Mouse (Mus musculus) left cerebral cortex, postnatal 36 days (tissue): Measurements from ENCODE around the gene Smim5. TPM values are rescaled to one million over a fixed set of nuclear protein-coding genes. Genes with fewer than 3 reads are reported as not detected.
A peak's percentile ranks its signal among the peaks of the same experiment; 100 is the strongest.

ENCODE experiments used
- DNase-seq, 2 experiments: peaks; one replicate each; pipeline ENCODE4 v3.0.0; 2021 to 2022; ENCODE audit warnings: low spot score in 2 of 2, mixed read lengths in 1 of 2
- intact Hi-C: fragments of 180-260 bp; cut with DNase I; formaldehyde crosslinking; loops from one replicate; pipeline ENCODE4 v1.15.1; 2025
- total RNA-seq, 2 experiments: library from RNA; stranded (reverse); gene quantifications; 2 replicates each; pipeline ENCODE4 v1.2.3; 2021

Smim5 gene
- total RNA-seq, 2 experiments from 2014 or later: not detected

DNA sequence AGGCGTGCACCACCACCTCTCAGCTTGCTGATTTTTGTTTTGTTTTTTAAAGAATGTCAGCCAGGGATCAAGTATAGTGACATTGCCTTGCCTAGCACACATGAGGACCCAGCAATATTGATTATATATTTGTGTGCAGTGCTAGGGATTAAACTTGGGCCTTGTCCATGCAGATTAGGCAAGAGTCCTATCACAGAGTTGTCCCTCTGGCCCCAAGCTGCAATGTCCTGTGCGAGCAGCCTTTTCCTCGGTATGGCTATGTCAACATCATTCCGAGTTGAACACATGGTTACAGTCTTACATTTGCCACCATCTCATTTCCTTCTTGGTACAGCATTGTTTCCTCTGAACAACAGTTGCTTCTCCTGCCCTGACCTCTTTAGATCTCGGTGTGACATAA, 19.3 kb downstream of the Smim5 start:
- intact Hi-C loops: loop anchor here (10.0 kb wide), 1 partner anchor 184 kb away; no protein-coding TSS in a partner anchor
- DNase-seq: no peak

DNA sequence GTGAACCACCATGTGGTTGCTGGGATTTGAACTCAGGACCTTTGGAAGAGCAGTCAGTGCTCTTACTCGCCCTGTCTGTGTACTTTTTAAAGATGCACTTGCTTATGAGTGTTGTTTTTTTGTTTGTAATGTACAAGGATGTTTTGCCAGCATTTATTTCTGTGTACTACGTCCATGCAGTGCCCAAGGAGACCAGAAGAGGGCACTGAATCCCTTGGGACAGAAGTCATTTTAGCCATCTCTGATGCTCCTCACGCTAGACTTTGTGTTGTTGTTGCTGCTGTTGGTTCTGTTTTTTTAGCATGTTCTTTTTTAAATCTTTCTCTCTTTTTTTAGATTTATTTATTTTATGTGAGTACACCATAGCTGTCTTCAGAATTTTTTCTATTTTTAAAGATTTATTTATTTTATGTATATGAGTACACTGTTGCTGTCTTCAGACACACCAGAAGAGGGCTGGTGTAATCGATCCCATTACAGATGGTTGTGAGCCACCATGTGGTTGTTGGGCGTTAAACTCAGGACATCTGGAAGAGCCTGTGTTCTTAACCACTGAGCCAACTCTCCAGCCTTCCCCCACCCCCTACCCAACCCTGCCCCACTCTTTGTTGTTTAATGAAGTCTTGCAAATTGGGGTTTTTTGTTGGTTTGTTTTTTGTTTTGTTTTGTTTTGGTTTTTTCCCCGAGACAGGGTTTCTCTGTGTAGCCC, 20.5 kb downstream of the Smim5 start:
- DNase-seq: no peak
- intact Hi-C loops: no loop called here

DNA sequence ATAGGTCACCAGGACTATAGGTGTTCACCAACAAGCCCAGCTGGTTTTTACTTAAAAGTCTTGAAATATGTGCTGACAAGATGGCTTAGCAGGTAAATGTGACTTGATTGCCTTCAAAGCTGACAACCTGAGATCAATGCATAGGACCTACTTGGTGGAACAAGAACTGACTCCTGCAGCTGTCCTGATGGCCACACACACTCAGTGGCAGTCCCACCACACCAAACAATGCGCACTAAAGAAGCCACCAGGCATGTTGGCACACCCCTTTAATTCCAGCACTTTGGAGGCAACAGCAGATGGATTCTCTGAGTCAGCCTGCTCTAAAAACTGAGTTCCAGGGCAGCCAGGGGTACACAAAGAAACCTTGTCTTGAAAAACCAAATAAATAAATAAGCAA, 22.2 kb downstream of the Smim5 start:
- DNase-seq: no peak
- intact Hi-C loops: no loop called here

DNA sequence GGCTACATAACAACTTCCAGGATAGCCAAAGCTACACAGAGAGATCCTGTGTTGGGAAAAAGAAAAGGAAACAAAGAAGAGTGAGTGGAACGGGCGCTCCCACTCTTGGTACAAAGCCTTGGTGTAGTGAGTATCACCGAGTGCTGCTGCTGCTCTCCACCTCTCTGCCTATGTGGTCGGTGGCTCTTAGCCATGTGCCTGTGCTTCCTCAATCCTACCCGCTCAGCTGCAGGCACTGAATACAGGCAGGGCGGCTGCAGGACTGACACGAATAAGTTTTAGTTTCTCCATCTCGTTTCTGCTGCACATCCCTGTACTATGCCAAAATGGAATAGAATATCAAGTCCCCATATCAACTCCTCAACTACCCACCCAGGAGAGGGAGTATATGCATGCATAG, 29.3 kb downstream of the Smim5 start:
- no peak for DNase-seq
- intact Hi-C loops: no loop called here

DNA sequence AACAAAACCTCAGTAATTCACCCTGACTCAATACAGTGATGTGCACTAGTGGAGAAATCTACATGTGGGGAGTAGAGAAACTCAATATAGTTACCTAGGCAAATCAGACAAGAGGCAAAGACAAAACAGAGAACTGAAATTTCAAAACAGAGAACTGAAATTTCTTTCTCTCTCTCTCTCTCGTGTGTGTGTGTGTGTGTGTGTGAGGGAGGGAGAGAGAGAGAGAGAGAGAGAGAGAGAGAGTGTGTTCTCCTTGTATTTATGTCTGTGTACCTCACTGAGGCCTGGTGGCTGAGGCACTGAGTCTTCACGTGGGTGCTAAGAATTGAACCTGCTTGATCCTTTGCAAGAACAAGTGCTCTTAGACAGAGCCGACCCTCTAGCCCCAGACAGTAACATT, 30.1 kb downstream of the Smim5 start:
- intact Hi-C loops: loop anchor here (5.0 kb wide), 1 partner anchor 202 kb away; the partner anchor contains the start of gene Trim65
- DNase-seq: no peak

DNA sequence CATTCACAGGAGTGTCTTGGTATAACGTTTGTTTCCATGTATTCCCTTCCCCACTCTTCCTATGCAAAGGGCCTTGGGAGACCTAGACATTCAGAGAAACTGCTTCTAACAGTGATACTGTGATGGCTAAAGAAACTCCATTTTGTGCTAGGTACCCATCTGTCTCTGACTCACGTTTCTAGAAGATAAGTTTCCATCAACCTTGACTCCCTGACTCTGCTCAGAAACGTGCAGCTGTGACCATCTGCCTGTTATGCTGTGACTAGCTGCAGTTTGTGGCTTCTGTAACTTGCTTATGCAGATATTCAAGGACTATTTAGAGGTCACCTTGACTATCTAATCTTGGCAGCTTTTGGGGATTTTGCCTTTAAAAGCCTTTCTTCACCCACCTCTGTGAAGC, 31.5 kb downstream of the Smim5 start:
- DNase-seq: no peak
- intact Hi-C loops: loop anchor here (5.0 kb wide), 1 partner anchor 201 kb away; the partner anchor contains the start of gene Trim65

DNA sequence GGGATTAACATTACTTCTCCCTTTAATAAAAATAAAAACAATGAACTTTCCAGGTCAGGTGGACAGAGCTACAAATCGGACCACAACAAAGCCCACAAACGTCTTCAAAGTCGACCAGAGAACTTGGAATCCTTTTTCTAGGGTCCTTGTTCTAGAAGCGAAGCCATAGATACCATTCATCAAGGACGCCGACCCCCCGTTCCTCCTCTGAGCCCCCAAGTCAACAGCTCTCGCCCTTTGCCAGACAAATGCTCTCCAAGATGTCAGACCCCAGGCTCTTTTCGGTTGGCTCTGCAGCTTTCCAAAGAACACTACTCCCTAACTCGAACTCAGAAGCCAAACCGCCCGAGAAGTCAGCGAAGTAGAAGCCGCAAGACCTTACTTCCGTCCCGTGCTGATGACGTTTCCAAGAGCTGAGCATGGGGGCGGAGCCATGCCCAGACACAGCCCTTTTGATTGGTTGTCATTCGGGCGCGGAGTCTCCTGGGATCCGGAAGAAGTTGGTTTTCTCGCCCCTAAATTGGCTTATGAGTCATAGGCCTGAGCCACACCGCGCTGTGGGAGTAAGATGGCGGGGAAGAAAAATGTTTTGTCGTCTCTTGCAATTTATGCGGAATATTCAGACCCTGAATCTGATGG, 33.5 kb downstream of the Smim5 start, which contains the start of the genes Sap30bp and Recql5:
Gene Sap30bp (plus strand): TSS at position 175 of the 639 bp plus-strand sequence.
Gene Recql5 (minus strand): TSS at position 370 of the 639 bp plus-strand sequence.
- intact Hi-C loops: loop anchor here (5.0 kb wide), 1 partner anchor 199 kb away; the partner anchor contains the start of gene Trim65
- DNase-seq: peak; percentile 97 to 98

DNA sequence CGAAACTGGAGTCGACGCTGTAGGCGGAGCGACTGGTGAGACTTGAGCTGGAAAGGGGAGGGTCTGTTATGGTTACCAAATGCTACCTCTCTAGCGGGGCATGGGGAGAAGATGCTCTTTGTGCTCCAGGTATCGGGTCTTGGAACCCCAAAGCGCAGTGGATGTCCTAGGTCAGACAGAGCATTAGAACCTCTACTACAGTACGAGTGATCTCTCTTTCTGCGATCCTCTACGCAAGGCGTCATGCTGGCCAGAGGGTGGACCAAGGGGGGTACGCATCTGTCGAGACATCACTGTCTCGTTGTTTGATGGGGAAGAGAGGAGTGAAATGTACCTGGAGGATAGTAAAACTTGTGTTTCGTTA, 34.0 kb downstream of the Smim5 start:
- DNase-seq: no peak
- intact Hi-C loops: loop anchor here (5.0 kb wide), 1 partner anchor 199 kb away; the partner anchor contains the start of gene Trim65

DNA sequence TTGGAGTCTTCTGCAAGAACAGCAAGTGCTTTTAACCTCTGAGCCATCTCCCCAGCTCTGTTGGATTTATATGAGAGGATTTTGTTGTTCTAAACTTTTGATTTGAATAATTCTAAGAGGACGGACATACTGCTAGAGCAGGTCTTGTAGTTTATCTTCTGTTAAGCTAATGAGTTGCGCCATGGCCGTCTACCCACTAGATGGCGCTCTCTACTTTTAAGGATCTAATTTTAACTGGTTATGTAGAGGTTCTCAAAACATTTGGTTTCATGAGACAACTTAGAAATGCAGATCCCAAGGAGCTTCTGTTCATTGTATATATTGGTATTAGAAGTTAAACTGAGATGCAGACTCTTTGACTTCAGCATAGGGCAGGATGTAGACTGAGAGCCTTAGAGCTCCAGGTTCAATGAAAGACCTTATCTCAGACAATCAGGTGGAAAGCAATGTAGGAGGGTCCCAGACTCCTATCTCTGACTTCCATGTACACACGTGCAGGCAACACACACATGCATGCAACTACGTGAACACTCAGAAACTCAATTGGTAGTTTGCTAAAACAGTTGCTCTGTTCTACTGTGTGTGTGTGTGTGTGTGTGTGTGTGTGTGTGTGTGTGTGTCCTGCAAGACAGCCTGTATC, 40.0 kb downstream of the Smim5 start:
- DNase-seq: peak; percentile 45 to 49
- intact Hi-C loops: loop anchor here (2.0 kb wide), 1 partner anchor 59 kb away; no protein-coding TSS in a partner anchor

DNA sequence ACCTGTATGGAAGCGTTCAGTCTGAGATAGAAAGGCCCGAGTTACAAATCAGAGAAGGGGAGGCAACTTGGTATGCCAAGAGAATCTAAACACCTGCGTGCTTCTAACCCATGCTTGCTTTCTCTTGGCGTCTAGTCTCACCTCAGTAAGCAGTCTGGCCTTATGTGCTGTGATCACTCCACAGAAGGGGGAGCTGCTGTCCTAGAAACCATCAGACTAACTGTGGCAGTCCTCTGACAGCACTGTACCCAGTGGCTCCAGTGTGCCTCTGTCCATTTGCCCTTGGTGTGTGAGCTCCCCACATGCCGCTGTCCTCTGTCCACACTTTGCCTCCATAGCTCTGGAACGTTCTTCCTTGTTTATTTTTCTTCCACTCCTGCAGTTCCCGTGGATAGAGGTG, 42.2 kb downstream of the Smim5 start:
- intact Hi-C loops: no loop called here
- DNase-seq: no peak

DNA sequence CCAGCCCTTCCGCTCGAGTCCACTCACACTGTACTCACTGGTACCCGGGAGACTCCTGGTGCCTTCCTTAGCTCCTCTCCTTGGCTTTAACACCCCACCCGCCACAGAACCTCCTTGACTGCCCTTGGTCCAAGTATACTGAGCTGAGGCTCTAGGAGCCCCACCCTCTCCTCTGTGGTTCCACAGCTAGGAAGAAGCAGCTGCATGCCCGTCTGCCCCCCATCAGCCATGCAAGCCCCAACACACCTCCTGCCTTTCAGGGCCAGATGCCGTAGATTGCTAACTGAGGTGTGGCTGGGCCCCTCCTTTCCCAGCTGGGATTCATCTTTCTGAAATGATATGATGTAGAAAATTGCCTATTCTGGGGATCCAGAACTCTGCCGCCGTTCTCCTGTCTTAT, 45.5 kb downstream of the Smim5 start:
- intact Hi-C loops: no loop called here
- DNase-seq: no peak

DNA sequence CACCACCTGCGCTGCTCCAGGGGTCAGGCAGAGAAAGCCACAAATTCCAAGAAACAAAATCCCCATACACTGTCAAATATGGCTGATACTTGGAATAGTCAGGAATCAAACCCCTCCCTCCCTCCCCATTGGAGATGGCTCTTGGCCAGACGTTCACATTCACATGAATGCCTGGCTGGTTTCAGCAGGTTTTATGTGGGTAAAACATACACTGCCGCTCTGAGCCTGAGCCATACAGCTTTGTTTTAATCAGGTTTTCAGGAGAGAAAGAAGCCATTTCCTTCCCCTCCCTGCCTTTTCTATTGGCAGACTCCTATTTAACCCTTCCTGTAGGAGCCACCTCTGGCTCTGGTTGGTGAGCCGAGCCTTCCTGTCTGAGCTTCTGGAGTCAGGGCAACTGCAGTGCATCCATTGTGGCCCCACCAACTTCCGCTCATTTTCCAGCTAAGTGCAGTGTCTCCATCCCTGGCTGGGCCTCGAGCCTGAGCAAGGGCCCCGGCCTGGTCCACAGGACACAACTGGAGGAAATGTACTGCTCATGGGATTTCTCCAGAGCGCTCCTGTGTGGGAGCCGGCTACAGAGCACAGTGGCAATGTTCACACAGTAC, 46.6 kb downstream of the Smim5 start:
- no peak for DNase-seq
- intact Hi-C loops: no loop called here

DNA sequence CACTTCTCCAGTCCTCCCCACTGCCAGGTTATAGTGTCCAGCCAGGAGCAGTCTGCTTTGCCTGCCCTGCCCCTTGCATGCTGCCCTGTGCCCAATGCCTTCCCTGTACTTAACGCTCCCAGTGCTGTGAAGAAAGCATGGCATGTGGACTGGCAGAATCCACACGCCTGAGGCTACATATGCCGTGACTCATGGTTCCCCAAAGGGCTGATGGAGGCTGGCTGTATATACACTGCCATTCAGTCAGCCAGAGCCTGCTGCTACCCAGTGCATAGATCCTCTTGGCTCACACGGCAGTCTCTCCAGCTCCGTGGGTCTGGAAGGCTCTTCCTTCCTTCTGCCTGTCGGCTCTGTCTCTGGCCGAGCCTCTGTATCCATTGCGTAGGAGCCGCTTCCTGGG, 48.5 kb downstream of the Smim5 start:
- DNase-seq: no peak
- intact Hi-C loops: no loop called here

DNA sequence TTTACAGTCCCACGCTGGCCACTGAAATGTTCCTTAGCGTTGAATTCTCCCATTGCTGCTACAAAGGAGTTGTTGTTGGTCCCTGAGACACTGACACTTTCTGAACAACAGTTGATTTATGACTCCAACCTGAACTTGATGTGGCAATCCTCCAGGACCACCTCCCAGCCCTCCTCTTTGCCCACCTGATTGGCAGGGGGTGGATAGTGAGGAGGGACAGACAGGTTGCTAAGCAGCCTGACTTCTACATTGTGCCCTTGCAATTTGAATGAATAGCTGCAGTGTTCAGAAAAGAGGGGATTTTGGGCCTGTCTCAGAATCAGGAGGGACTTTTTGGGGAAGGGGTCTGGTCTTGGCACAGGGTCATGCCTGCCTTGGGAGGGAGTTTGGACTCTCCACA, 51.0 kb downstream of the Smim5 start:
- intact Hi-C loops: no loop called here
- DNase-seq: no peak

DNA sequence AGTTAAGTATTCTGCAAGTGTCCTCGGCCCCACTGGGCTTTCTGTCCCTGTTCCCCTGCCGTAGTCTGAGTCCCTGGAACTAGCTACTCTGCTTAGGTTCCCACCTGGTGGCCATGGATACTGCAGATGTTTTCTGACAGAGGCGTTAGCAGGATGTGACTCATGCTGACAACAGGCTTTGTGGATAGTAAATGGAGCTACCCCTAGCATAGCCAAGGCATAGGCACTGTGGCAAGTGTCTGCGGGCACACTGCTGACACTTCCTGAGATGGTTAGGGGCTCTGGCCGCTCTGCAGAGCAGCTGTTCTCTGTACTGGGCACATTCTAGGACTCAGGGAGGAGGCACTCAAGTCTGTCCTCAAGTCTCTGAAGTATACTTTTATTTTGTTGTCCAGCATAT, 54.9 kb downstream of the Smim5 start:
- intact Hi-C loops: no loop called here
- DNase-seq: no peak

DNA sequence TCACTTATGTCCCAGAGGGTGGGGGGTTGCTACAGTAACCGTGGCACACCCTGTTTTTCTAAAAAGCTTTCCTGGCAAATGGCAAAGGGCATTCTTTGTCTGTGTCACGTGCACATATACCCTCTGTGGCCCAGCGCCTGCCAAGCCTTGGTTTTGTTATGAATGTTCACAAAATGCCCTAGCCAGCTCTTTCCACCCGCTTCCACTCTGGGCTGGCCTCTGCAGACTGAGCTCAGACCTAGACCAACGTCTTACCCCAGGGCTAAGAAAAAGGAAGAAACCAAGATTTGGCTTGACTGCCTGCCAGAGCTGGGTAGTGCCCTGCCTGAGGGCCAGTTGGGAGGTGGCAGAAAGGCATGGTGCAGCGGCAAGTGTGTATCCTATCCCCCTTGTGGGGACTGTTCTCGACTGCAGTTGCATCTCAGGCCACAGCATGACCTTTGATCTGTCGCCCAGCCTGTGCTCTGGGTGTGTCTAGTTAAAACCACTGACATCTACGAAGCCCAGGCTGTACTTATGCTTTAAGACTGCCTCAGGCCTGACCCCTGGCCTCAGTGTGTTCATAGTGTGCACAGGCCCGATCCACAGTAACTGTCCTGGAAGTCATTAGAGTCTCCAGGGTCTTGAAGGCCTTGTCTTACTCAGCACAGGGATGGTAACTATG, 55.6 kb downstream of the Smim5 start:
- intact Hi-C loops: no loop called here
- no peak for DNase-seq
